Mouse (Mus musculus): ENCODE results near the gene Naa50. TPM values are rescaled to one million over a fixed set of nuclear protein-coding genes. Genes with fewer than 3 reads are reported as not detected.

Naa50 gene
- polyA plus RNA-seq, 1 experiment from 2014 or later = 82.1 TPM

- Histone ChIP-seq H3K27me3 (no peaks in the 10 kb centered on the region), H3K4me3 (no peak overlapping the region), H3K4me2 (replicated peaks) (no peak overlapping the region), H3K9me3 (no peaks in the 10 kb centered on the region), H3K4me1 (no peaks in the 10 kb centered on the region), H3K27ac (replicated peaks) (no peak overlapping the region), H3K9ac (replicated peaks) (no peak overlapping the region), H3K36me3 (peaks cover 46% of the 10 kb centered on the region)
- no peak for ATAC-seq (replicated peaks)
- WGBS = 96% methylated on average over 7 of the region's 7 CpGs
These were observed 73.1 kb downstream of the Naa50 start for GRCm38 (mm10) chr16:44212703-44213102.

Other genes starting within 250 kb of the Naa50 start
- 25.1 and 26.7 TPM in 2 replicates for gene Qtrt2, start 213.0 kb upstream of the Naa50 start, polyA plus RNA-seq (2015; fragmentation: Nextera tagmentation; extraction: Ambion mirVana)
- 3.0 and 3.2 TPM in 2 replicates for gene Zdhhc23, start 160.0 kb upstream of the Naa50 start, polyA plus RNA-seq (2015; fragmentation: Nextera tagmentation; extraction: Ambion mirVana)
- gene Gramd1c, start 76.5 kb upstream of the Naa50 start, polyA plus RNA-seq (2015; fragmentation: Nextera tagmentation; extraction: Ambion mirVana) = 2.1 and 4.2 TPM in 2 replicates
- 91.2 and 107 TPM in 2 replicates for gene Atp6v1a, start 125 bp upstream of the Naa50 start, polyA plus RNA-seq (2015; fragmentation: Nextera tagmentation; extraction: Ambion mirVana)
- 3.5 and 3.7 TPM in 2 replicates for gene Usf3, start 33.4 kb downstream of the Naa50 start, polyA plus RNA-seq (2015; fragmentation: Nextera tagmentation; extraction: Ambion mirVana)
- 3.1 and 3.5 TPM in 2 replicates for gene Sidt1, start 193.4 kb downstream of the Naa50 start, polyA plus RNA-seq (2015; fragmentation: Nextera tagmentation; extraction: Ambion mirVana)
- gene Spice1, start 207.3 kb downstream of the Naa50 start, polyA plus RNA-seq (2015; fragmentation: Nextera tagmentation; extraction: Ambion mirVana) = 20.6 and 23.4 TPM in 2 replicates

Measured in forebrain, embryonic 15.5 days (tissue).